Mouse (Mus musculus) 3134 (cell line): ENCODE data around the gene Stk35.

Experiments
- DNase-seq: peaks from one replicate; pipeline ENCODE4 v3.0.0-alpha.2; 2011; ENCODE audit warnings: low spot score; ENCODE audit not compliant: insufficient read length; ENCODE audit errors: extremely low read depth

The Stk35 gene

DNA sequence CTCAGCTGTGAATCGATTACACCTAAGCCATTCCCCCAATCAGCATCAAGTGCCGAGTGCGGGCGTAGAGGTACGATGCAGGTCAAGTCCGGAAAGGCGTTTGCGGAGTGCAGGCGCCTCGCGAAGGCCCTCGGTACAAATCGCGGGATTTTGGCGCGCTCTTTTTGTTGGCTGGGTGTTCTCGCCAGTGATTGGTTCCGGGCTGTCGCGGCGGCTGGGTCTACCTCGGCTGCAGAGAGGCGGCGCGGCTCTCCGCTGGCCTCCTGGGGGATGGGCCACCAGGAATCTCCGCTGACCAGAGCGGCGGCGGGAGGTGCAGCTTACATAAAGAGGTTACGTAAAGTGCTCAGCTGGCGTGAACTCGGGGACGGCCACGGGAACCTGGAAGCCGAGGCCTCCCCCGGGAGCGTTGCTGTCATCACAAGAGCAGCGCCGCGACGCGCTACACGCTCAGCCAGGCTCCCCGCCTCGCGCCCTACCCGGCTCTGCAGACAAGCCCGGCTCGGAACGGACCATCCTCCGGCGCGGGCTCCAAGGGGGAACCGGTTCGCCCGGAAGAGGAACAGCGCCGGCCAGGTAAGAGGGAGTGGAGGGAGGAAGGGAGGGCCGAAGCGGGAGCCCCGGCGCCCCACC, at the start of gene Stk35:
Gene Stk35 (plus strand): TSS at position 247 of the 633 bp plus-strand sequence.
- peak; percentile 97 for DNase-seq

DNA sequence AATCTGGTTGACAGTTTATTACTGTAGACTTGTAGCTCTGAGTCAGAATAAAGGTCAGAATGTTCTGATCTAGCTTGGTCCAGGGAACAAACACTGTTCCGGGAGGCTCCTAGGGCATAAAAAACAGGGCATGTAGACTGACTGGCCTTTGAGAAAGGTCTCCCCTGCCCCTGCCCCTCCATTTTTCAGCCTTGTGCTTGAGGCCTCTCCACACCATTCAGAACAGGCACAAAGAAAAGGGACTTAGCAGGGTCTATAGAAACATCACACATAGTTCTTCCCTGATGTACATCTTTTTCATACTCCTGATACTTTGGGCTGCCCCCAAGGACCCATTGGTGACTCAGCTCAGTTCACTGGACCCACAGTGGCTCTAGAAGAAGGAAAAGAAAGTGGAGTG, 18.3 kb upstream of the Stk35 start:
- DNase-seq = no peak

DNA sequence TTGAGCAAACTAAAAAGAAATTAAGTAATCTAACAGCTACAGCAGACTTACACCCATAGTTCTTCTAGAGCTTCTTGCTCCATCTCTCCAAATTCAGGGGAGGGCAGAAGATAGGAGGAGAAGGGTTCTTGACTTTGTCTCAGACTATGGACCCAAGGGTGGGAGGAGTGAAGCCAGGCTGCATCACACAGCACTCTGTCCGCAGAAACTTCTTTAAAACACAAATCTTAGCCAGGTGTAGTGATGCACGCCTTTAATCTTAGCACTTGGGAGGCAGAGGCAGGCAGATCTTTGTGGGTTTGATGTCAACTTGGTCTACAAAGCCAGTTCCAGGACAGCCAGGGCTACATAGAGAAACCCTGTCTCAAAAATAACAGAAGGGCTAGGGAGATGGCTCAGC, 3.8 kb upstream of the Stk35 start:
- no peak for DNase-seq

DNA sequence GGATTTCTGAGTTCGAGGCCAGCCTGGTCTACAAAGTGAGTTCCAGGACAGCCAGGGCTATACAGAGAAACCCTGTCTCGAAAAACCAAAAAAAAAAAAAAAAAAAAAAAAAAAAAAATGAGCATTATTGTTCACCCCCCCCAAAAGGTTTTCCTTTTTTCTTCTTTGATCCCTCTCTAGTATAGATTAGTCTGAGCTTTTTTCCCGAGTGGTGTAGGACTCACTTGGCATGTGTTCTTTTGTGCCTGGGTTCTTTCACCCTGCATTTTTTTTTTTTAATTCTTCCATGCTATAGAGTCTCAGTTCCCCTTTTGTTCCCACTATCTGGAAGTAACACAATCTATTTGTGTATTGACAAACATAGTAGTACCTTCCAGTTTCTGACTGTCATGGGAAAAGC, 2.6 kb upstream of the Stk35 start:
- DNase-seq = no peak

DNA sequence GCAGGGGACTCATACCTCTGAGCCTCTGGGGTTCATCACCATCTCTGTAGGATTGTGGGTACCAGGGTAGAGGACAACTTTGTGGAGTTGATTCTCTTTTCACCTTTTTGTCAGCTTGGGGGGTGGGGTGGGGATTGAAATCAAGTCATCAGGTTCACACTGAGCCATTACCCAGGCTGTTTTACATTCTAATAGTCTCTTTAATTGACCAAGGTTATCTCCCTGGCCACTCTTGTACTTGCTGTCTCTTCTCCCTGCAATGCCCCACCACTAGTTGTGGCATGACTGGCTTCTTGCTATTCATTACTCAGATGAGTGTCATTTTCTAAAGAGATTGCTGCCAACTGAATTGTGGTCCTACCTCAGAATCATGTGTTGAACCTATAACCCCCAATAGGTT, 1.9 kb upstream of the Stk35 start:
- no peak for DNase-seq

DNA sequence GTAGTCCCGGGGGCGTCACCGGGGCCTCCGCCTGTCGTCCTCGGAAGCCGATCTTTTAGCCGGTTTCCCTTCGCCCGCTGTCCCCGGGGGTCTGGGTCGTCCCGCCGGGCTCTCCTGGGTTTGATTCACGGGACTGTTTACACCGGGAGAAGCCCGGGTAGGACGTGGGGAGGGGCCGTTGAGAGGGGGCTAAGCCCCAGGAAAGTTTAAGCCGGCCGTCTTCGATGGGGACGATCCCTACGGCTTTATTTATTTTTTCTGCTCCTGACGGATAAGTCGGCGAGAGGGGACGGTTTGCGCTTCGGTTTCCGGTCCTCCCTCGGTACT, 550 bp downstream of the Stk35 start:
- DNase-seq = no peak

DNA sequence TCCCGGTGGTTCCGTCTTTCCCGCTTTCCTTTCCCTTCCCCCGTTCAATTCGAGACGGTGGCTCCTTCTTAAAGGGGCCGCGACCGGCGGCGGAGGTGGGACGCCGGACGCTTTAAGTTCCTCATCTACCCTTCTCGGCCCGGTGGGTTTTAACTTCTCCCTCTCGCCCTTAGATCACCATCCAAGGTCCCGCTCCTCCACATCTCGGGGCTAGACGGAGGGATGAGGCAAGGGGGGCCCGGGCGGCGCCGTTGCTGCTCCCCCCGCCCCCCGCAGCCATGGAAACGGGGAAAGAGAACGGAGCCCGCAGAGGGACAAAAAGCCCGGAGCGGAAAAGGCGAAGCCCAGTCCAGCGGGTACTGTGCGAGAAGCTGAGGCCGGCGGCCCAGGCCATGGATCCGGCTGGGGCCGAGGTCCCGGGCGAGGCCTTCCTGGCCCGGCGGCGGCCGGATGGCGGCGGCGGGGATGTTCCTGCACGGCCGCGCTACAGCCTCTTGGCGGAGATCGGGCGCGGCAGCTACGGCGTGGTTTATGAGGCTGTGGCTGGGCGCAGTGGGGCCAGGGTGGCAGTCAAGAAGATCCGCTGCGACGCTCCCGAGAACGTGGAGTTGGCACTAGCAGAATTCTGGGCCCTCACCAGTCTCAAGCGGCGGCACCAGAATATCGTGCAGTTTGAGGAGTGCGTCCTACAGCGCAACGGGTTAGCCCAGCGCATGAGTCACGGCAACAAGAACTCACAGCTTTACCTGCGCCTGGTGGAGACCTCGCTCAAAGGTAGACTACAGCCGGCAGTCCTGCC, 1.1 kb downstream of the Stk35 start:
- peak; percentile 87 for DNase-seq

DNA sequence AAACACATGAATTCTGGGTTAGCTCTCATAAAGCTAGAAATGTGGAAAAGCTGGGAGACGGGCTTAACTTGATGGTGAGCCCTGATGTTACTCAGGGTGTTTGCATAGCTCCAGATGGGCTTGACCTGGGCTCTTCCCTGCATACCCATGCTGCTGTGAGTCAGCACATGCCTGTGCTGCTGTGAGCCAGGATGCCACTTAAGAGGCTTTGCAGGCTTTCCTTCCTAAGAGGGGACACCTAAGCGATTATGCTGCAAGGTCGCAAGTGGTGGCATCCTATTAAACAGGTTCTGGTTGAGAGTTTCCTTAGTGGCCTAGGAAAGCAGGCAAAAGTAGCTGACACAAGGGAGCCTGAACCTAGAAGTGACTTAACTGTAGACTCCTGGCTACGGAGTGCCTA, 5.2 kb downstream of the Stk35 start:
- no peak for DNase-seq

DNA sequence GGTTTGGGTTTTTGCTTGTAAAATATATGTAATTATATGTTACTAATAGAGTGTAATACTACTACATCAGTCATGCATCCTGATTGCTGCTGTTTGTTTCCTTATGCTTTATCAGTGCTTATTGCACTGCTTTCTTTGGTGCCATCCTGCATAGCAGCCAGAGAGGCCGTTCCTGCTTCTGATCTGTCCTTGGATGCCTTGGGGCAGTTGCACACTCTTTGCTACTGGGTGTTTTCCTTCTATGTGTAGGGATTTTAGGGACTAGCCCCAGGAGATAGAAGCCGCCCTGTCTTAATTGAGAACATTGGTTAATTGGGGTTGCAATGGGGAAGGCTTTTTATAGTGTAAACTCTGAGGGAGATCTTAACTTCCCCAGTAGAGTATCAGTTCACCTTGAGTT, 6.2 kb downstream of the Stk35 start:
- no peak for DNase-seq

DNA sequence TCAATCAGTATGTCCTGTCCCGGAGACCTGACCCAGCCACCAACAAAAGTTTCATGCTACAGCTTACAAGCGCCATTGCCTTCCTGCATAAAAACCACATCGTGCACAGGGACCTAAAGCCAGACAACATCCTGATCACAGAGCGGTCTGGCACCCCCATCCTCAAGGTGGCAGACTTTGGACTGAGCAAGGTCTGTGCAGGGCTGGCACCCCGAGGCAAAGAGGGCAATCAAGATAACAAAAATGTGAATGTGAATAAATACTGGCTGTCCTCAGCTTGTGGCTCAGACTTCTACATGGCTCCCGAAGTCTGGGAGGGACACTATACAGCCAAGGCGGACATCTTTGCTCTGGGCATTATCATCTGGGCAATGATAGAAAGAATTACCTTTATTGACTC, 10.2 kb downstream of the Stk35 start:
- DNase-seq = no peak

DNA sequence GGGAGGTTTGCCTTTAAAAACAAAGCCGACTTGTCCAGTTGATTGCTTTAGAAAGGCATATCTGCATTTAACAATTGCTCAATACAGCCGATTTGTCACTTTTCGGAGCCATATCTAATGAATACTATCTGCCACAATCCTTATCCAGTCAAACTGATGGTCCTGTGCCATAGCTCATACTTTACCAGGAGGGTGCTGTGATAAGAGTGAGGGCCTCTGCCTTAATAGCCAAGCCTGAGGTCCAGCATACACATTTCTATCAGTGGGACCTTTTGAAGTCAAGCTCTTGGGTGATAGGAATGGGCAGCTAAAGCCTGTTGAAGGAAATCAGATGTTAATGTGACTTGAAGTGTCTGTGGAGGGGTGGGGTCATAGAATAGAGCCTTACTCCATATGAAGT, 13.7 kb downstream of the Stk35 start:
- DNase-seq = no peak

DNA sequence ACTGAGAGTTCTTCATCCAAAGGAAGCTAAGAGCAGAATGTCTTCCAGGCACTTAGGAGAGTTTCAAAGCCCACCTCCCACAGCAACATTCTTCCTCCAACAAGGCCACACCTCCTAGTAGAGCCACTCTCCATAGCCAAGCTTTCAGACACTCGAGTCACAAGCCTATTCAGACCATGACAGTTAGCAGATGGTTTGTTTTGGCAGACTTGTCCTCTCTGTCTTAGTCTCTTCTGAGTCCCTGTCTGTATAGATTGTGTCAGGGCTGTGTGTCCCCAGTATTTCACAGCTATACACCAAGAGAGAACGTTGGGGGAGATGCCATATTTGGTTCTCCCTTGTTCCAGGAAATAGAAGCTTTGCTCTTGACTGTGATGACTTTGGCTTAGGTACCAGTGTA, 14.8 kb downstream of the Stk35 start:
- no peak for DNase-seq

DNA sequence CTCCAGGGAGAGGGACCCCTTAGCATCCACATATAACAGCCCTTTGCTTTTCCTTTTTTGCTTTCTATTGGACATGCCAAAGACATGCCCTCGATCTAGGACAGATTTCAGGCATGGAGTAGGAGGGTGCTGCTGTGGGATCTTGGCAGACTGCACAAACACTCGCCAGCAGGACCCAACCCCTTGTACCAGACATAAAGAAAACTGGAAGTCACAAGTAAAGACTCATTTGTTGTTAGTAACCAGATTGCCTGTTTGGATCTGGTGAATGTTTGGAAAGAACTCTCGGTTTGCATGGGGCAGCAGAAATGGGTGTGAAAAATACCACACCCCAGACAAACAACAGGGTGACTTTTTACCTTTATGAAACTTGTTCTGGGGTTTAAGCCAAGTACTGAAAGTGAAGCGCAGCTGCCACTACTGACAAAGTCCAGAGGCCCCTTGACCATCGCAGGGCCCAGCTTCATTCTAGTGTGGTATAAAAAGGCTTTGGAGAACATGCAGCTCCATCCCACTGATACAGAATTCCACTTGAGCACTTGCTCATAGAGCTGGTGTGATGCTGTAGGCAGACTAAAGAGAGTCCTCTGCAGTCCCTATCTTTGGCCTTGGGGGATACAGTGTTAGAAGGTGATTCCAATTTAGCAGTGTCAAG, 17.4 kb downstream of the Stk35 start:
- DNase-seq = no peak

DNA sequence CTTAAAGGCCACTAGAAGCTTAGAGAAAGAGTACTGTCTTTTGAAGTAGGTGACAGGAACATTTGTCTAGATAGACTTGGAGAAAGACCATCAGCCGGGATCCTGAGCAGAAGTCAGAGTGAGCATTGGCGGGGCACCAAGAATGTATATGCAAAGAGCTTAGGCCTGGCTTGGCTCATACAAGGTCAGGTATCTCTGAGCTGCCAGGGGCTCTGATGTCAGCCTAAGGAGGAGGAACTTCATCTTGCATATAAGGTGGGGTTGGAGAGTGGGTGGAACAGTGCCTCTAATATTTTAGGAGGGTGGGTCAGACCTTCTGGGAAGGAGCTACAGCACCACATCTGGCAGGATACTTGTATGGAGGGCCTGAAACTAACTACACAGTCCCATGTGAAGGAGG, 18.6 kb downstream of the Stk35 start:
- DNase-seq = no peak

DNA sequence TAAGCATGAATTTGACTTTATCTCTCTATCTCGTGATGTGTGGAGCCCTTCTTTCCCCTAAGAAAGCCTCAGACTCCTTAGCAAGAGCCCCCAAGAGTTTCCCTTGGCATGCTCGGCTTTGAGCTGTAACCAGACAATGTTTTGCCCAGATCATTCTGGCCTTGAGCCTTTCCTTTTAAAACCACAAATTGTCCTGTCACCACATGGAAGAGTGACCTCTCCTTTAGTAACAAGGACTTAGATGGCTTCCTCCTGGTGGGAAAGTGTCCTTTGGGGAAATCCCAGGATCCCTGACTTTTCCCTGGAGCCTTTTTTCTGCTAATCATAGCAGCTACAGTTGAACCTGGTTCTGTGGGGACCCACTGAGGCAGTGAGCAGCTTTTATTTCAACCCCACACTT, 19.2 kb downstream of the Stk35 start:
- no peak for DNase-seq

DNA sequence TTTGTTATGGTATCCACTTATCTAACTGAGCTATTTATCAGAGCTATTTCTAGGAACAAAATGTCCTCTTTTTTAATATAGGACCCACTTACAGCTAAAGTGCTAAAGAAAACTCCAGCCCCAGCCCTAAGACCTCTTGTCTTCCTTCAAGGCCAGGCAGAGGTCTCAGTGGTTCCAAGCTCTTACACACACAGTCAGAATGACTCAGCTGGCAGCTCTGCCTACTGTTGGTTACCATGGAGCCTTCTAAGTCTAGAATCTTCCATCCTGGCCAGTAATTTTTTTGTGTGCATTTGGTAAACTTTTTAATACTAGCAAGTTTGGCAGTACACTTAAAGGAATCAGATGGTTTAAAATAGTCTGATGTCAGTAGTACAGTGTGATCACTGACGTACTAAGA, 19.6 kb downstream of the Stk35 start:
- no peak for DNase-seq

DNA sequence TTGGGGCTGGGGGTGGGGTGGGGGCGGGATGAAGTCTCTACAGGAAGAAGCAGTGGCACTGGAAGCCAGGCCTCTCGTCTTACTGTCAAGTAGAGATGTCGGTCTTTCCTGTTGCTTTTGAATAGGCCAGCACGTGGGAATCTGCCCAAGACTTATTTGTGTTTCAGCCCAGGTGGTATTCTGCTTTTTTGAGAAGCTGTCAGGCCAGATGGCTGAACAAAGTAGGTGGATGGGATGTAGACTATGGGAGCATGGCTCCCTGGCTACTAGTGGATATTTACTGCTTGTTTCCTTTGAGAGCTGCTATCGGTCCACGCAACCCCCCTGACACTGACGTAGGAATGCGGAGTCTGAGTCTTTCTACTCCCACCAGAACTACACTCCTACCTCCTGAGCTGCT, 20.7 kb downstream of the Stk35 start:
- no peak for DNase-seq

DNA sequence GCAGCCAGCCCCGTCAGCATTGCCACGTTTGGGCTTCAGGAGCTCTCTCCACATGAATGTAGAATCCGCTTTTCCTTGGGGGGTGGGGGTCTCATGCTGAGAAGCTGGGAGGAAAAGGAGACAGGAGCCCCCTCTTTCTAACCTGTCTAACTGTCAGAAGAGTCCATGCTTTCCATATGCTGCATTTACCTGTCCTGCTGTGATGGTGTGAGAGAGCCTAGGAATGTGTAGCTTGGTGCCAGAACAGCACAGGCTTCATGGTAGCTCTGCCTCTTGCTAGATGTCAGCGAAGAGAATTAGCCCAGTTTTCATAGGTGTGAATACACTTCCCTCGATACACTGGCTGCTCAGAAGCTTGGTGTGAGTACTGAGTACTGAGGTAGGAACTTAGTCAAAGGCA, 21.3 kb downstream of the Stk35 start:
- no peak for DNase-seq

DNA sequence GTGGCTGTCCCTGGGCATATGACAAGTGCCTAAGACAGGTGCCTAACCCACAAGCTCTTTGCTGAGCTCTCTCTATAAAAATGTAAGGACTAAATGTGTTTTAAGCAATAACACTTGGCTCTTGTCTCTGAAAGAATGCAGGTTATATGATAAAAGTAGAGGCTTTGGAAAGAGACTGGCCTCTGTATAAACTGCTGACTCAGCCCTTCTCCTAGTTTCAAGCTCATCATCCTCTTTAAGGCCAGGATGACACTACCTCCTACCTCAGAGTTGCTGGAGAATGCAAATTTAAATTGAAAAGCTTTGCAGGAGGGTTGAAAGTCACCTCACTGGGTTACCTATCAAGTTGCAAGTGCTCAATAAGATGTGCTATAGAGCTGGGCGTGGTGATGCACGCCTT, 23.0 kb downstream of the Stk35 start:
- DNase-seq = no peak

DNA sequence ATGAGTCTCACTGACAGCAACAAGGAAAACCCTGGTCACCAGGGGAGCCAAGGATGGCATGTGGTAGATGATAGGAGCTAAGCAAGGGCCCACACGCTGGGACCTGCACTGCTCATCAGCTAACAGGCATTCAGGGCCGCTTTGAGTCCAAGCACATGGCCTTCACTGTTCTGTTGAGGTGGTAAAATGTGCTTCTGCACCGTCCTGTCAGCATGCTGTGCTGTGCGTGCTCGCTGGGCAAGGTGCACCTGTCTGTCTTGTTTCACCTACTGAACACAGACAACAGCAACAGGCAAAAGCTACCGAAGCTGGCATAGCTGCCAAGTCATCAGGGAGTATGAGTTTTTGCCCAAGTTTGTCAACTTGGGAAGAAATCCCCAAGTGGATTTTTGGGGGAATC, 23.9 kb downstream of the Stk35 start:
- no peak for DNase-seq

DNA sequence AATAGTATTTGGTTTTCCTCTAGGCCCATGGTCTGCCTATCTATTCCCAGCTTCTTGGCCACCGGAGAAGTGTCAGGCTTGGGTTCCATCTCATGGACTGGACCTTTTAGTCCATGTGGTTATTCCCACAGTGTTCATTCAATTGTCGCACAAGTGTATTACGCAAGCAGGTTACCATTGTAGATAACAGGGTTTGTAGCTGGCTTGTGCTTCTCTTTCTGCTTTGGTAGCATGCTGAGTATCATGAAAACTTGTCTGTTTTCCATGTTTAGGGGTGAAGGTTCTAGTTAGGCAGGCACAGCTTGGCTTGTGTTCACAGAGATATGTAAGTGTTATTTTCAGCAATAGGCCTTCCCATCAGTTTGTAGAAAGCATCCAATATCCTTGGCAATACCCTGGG, 25.8 kb downstream of the Stk35 start:
- DNase-seq = no peak

DNA sequence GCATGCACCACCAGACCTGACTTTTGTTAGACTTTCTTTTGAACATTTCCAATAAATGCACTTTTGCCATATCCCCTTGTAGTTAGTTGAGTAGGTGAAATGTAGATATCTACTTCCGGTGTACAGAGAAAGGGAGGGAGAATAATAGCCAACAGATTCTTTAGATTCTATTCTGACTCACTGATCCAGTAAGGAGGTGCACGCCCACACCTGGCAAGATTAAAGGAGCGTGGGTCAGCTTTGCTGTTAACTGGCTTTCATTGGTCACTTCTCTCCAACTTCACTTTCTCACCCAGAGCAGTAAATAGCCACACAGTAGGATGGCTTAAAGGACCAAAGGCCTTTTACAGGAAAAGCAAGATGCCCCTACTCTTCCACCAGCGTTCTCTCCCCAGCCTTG, 32.7 kb downstream of the Stk35 start:
- no peak for DNase-seq
